Mouse (Mus musculus) limb, embryonic 14.5 days (tissue): ENCODE results near the gene Itga9. TPM values are rescaled to one million over a fixed set of nuclear protein-coding genes. Genes with fewer than 3 reads are reported as not detected.

Source experiments
- ATAC-seq: fragments of 200-750 bp; cut with Nextera tagmentation; 2 replicates; pipeline ENCODE4 v1.8.0; 2017; ENCODE audit warnings: low read depth, moderate number of reproducible peaks, moderate TSS enrichment; ENCODE audit not compliant: low FRiP score
- DNase-seq: peaks from one replicate; pipeline ENCODE4 v3.0.0-alpha.2; 2015; ENCODE audit warnings: low spot score
- H3K27ac ChIP-seq: fragments of 300-500 bp; sonication (generic); replicated peaks from 2 replicates; pipeline ENCODE4 v1.5.1; 2014; ENCODE audit warnings: low read depth, mild to moderate bottlenecking, low read length, moderate library complexity, mixed read lengths
- H3K27me3 ChIP-seq: fragments of 300-500 bp; sonication (generic); 2 replicates; pipeline ENCODE4 v1.6.1; 2014; ENCODE audit warnings: low read length, mixed read lengths; ENCODE audit not compliant: control insufficient read depth, insufficient read depth
- H3K36me3 ChIP-seq: fragments of 300-500 bp; sonication (generic); 2 replicates; pipeline ENCODE4 v1.6.1; 2014; ENCODE audit warnings: mild to moderate bottlenecking, low read length, moderate library complexity, mixed read lengths; ENCODE audit not compliant: control insufficient read depth, insufficient read depth
- H3K4me1 ChIP-seq: fragments of 300-500 bp; sonication (generic); 2 replicates; pipeline ENCODE4 v1.6.1; 2014; ENCODE audit warnings: antibody characterized with exemption, low read length, mixed read lengths; ENCODE audit not compliant: control insufficient read depth, insufficient read depth
- H3K4me2 ChIP-seq: fragments of 300-500 bp; sonication (generic); replicated peaks from 2 replicates; pipeline ENCODE4 v1.6.1; 2014; ENCODE audit warnings: low read depth, mild to moderate bottlenecking, low read length, moderate library complexity; ENCODE audit not compliant: severe bottlenecking
- H3K4me3 ChIP-seq: fragments of 300-500 bp; sonication (generic); replicated peaks from 2 replicates; pipeline ENCODE4 v1.5.1; 2014; ENCODE audit warnings: low read length
- H3K9ac ChIP-seq: fragments of 300-500 bp; sonication (generic); 2 replicates; pipeline ENCODE4 v1.6.1; 2014; ENCODE audit warnings: mild to moderate bottlenecking, low read depth, low read length, moderate library complexity; ENCODE audit not compliant: severe bottlenecking
- H3K9me3 ChIP-seq: fragments of 300-500 bp; sonication (generic); 2 replicates; pipeline ENCODE4 v1.6.1; 2016; ENCODE audit warnings: low read length; ENCODE audit not compliant: control insufficient read depth
- POLR2A ChIP-seq: fragments of 200-500 bp; IDR thresholded peaks from 2 replicates; pipeline ENCODE4 v1.8.0; 2012; ENCODE audit warnings: inconsistent platforms, mild to moderate bottlenecking, moderate library complexity, borderline replicate concordance; ENCODE audit not compliant: insufficient read depth, insufficient read length; ENCODE audit errors: extremely low read depth
- WGBS: fragments of 180-500 bp; shearing (Covaris S2); extraction: QIAGEN DNeasy Blood & Tissue Kit; methylation state at CpG from one replicate; pipeline ENCODE4 v1.1.7; 2014; 5-methylcytosine and 5-hydroxymethylcytosine counted together
- polyA plus RNA-seq, 2 experiments: library from polyadenylated mRNA; depleted of rRNA in 1 of 2; stranded (reverse) in 1 of 2; unstranded in 1 of 2; fragments of >200 nt; fragmentation: Nextera tagmentation in 1 of 2; extraction: Ambion mirVana in 1 of 2; gene quantifications; 2 replicates each; pipeline versions ENCODE4 v1.2.1 to v1.2.3; 2012 to 2014

Itga9 gene
- polyA plus RNA-seq, 2 experiments = 10.0 to 19.7 TPM

DNA sequence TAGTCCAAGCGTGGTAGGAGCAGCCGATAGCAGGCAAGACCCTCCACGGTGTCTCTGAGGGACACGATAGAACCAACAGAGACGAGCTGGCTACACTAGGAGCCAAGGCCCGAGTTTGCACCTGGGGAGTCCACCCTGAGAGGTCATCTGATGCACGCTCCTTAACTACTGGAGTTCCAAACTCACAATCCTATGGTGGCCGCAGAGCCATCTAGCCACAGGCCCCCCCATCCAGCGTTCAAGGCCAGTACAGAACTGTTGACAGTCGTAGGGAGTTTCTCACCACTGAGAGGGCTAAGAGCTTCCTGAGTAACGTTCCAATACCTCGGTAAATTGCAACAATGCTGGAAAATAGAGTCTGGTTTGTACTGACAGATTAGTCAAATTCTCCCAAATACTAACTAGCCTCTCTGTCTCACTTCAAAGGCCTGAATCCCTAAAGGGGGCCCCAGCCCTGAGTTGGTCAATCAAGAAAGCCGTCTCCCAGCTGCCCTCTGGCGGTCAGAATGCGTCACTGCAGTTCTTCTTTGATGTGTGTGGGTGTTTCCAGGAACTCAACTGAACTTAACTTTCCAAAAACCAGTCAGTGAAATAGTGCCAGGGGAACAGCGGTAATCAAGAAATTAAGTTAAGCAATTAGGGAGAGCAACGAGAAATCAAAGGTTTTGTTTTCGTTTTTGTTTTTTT lies 301.6 kb downstream of the Itga9 start:
- DNase-seq (peak; percentile 90), ATAC-seq (peak; percentile 61; the same call in 1 of the 2 replicates)
- 0 out of 2 replicates have a peak, but pooled peaks cover 4% of the 10 kb centered on the region for H3K4me1 ChIP-seq
- H3K27me3 ChIP-seq = no peaks in the 10 kb centered on the region
- no peak overlapping the region for H3K4me2 ChIP-seq
- no peak overlapping the region for H3K9ac ChIP-seq
- no peaks in the 10 kb centered on the region for H3K36me3 ChIP-seq
- TF ChIP-seq POLR2A = no peak
- WGBS = 47% methylated on average over 18 of the region's 18 CpGs
- no peaks in the 10 kb centered on the region for H3K9me3 ChIP-seq
- no peak overlapping the region for H3K4me3 ChIP-seq
- H3K27ac ChIP-seq = no peak overlapping the region

DNA sequence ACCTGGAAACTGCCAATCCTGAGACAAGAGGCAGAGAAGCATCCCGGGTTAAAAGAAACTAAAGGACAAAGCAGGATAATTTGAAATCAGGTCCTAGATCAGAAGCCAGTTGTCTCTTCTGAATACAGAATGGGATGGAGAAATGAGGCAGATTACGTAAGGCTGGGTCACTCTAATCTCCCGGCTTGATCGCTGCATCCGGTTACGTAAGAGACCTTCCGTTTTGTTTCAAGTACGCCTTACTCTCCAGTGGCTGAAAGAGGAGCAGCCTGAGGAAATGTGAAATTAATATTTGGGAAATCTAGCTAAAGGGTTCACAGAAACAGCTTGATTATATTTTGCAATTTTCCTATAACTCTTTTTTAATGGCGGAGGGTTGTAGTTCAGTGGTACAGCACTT lies 306.6 kb downstream of the Itga9 start:
- no peak overlapping the region for H3K27ac ChIP-seq
- H3K9ac ChIP-seq = no peak overlapping the region
- H3K9me3 ChIP-seq = no peaks in the 10 kb centered on the region
- no peak overlapping the region for H3K4me2 ChIP-seq
- no peak for TF ChIP-seq POLR2A
- 0 out of 2 replicates have a peak, but pooled peaks cover 1% of the 10 kb centered on the region for H3K4me1 ChIP-seq
- no peak for ATAC-seq
- no peaks in the 10 kb centered on the region for H3K36me3 ChIP-seq
- H3K27me3 ChIP-seq = no peaks in the 10 kb centered on the region
- no peak for DNase-seq
- no peak overlapping the region for H3K4me3 ChIP-seq
- 89% methylated on average over 9 of the region's 9 CpGs for WGBS

DNA sequence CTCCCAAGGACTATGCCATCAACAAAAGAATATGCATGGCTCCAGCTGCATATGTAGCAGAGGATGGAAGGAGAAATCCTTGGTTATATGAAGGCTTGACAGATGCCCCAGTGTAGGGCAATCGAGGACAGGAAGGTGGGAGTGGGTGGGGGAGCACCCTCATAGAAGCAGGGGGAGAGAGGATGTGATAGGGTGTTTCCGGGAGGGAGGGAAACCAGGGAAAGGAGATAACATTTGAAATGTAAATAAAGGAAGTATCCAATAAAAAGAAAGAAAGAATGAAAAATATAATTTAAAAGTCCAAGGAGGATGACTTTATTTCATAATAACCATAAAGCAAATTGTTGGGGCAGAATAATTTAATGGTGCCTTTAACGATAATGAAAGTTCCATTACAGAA lies 307.1 kb downstream of the Itga9 start:
- Histone ChIP-seq H3K27ac (no peak overlapping the region), H3K9me3 (no peaks in the 10 kb centered on the region), H3K4me2 (no peak overlapping the region), H3K36me3 (no peaks in the 10 kb centered on the region), H3K4me1 (no peaks in the 10 kb centered on the region), H3K9ac (no peak overlapping the region), H3K4me3 (no peak overlapping the region), H3K27me3 (no peaks in the 10 kb centered on the region)
- DNase-seq (no peak), ATAC-seq (no peak)
- no peak for TF ChIP-seq POLR2A
- 87% methylated on average over 3 of the region's 3 CpGs for whole genome bisulfite sequencing

DNA sequence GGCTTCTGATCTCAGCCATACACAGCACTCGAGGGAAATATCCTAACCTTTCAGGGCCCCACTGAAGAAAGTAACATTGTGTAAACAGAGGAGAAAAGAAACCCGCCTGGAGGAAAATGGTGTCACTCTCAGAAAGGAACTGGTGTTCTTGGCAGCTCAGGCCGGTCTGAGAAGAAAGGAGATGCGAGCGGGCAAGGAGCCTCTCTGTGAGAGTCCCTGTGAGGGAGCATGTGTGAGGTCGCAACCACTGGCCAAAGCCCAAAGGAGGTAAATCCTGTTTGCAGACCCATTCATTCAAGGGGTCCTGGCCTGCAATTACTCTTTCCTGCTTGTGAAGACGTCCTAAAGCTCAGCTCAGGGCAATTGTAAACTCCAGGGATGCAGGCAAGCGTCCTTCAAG lies 308.1 kb downstream of the Itga9 start:
- H3K4me2 ChIP-seq = no peak overlapping the region
- H3K9ac ChIP-seq = no peak overlapping the region

DNA sequence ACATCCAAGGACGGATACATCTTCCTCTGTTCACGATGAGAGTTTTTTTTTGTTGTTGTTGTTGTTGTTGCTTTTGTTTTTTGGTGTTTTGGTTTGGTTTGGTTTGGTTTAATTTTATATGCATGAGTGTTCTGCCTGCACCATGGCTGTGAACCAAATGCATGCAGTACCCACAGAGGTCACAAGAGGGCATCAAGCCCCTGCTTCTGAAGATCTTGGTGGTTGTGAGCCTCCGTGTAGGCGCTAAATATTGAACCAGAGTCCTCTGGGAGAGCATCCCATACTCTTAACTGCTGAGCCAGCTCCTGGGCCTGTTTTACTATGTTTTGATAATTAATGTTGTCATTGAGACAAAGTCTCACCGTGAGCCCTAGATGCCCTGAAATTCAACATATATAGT lies 308.8 kb downstream of the Itga9 start:
- DNase-seq (peak; percentile 52), ATAC-seq (no peak)
- Histone ChIP-seq H3K27me3 (no peaks in the 10 kb centered on the region), H3K9ac (no peak overlapping the region), H3K4me2 (no peak overlapping the region), H3K27ac (no peak overlapping the region), H3K4me3 (no peak overlapping the region), H3K9me3 (no peaks in the 10 kb centered on the region), H3K4me1 (peaks cover 6% of the 10 kb centered on the region; the same call in 1 of the 2 replicates), H3K36me3 (no peaks in the 10 kb centered on the region)
- 57% methylated on average over 5 of the region's 5 CpGs for WGBS
- TF ChIP-seq POLR2A = no peak

More for the DNA sequence above, 308.1 kb downstream of the Itga9 start:
- no peak; the same call in 1 of the 2 replicates for ATAC-seq
- Histone ChIP-seq H3K27me3 (no peaks in the 10 kb centered on the region), H3K4me3 (no peak overlapping the region), H3K27ac (no peak overlapping the region), H3K36me3 (no peaks in the 10 kb centered on the region), H3K9me3 (no peaks in the 10 kb centered on the region), H3K4me1 (peaks cover under 1% of the 10 kb centered on the region; the same call in 1 of the 2 replicates)
- no peak for DNase-seq
- WGBS = 31% methylated on average over 8 of the region's 8 CpGs
- TF ChIP-seq POLR2A = no peak
